Mouse (Mus musculus) limb, embryonic 14.5 days (tissue): Measurements from ENCODE around the gene Spen. TPM values are rescaled to one million over a fixed set of nuclear protein-coding genes. Genes with fewer than 3 reads are reported as not detected.

Experiments used
- ATAC-seq: fragments of 200-750 bp; cut with Nextera tagmentation; 2 replicates; pipeline ENCODE4 v1.8.0; 2017; ENCODE audit warnings: low read depth, moderate number of reproducible peaks, moderate TSS enrichment; ENCODE audit not compliant: low FRiP score
- DNase-seq: peaks from one replicate; pipeline ENCODE4 v3.0.0-alpha.2; 2015; ENCODE audit warnings: low spot score
- H3K27ac ChIP-seq: fragments of 300-500 bp; sonication (generic); replicated peaks from 2 replicates; pipeline ENCODE4 v1.5.1; 2014; ENCODE audit warnings: low read depth, mild to moderate bottlenecking, low read length, moderate library complexity, mixed read lengths
- H3K27me3 ChIP-seq: fragments of 300-500 bp; sonication (generic); 2 replicates; pipeline ENCODE4 v1.6.1; 2014; ENCODE audit warnings: low read length, mixed read lengths; ENCODE audit not compliant: control insufficient read depth, insufficient read depth
- H3K36me3 ChIP-seq: fragments of 300-500 bp; sonication (generic); 2 replicates; pipeline ENCODE4 v1.6.1; 2014; ENCODE audit warnings: mild to moderate bottlenecking, low read length, moderate library complexity, mixed read lengths; ENCODE audit not compliant: control insufficient read depth, insufficient read depth
- H3K4me1 ChIP-seq: fragments of 300-500 bp; sonication (generic); 2 replicates; pipeline ENCODE4 v1.6.1; 2014; ENCODE audit warnings: antibody characterized with exemption, low read length, mixed read lengths; ENCODE audit not compliant: control insufficient read depth, insufficient read depth
- H3K4me2 ChIP-seq: fragments of 300-500 bp; sonication (generic); replicated peaks from 2 replicates; pipeline ENCODE4 v1.6.1; 2014; ENCODE audit warnings: low read depth, mild to moderate bottlenecking, low read length, moderate library complexity; ENCODE audit not compliant: severe bottlenecking
- H3K4me3 ChIP-seq: fragments of 300-500 bp; sonication (generic); replicated peaks from 2 replicates; pipeline ENCODE4 v1.5.1; 2014; ENCODE audit warnings: low read length
- H3K9ac ChIP-seq: fragments of 300-500 bp; sonication (generic); 2 replicates; pipeline ENCODE4 v1.6.1; 2014; ENCODE audit warnings: mild to moderate bottlenecking, low read depth, low read length, moderate library complexity; ENCODE audit not compliant: severe bottlenecking
- H3K9me3 ChIP-seq: fragments of 300-500 bp; sonication (generic); 2 replicates; pipeline ENCODE4 v1.6.1; 2016; ENCODE audit warnings: low read length; ENCODE audit not compliant: control insufficient read depth
- POLR2A ChIP-seq: fragments of 200-500 bp; IDR thresholded peaks from 2 replicates; pipeline ENCODE4 v1.8.0; 2012; ENCODE audit warnings: inconsistent platforms, mild to moderate bottlenecking, moderate library complexity, borderline replicate concordance; ENCODE audit not compliant: insufficient read depth, insufficient read length; ENCODE audit errors: extremely low read depth
- WGBS: fragments of 180-500 bp; shearing (Covaris S2); extraction: QIAGEN DNeasy Blood & Tissue Kit; methylation state at CpG from one replicate; pipeline ENCODE4 v1.1.7; 2014; 5-methylcytosine and 5-hydroxymethylcytosine counted together
- polyA plus RNA-seq, 2 experiments: library from polyadenylated mRNA; depleted of rRNA in 1 of 2; stranded (reverse) in 1 of 2; unstranded in 1 of 2; fragments of >200 nt; fragmentation: Nextera tagmentation in 1 of 2; extraction: Ambion mirVana in 1 of 2; gene quantifications; 2 replicates each; pipeline versions ENCODE4 v1.2.1 to v1.2.3; 2012 to 2014

Spen gene
- polyA plus RNA-seq, 2 experiments, result 13.1 to 15.9 TPM

DNA sequence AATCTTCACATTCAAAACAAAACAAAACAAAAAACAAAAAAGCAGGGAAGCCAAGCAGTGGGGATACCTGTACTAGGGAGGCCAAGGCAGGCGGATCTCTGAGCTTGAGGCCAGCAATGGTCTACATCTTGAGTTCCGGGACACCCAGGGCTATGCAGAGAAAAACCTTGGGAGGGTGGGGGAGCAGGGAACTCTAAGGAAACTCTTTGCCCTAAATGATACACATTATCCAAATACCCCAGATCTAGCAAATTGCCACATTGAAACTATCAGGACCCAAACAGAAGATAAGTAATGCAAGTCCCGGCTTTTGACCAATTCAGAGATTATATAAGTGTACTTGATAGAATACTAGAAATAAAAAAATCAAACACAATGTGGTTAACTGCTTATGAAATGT is 5.2 kb upstream of the Spen start:
- ATAC-seq, result no peak
- 80% methylated on average over 3 of the region's 3 CpGs for WGBS
- no peak overlapping the region for H3K9ac ChIP-seq
- H3K9me3 ChIP-seq, result no peaks in the 10 kb centered on the region
- H3K27ac ChIP-seq, result no peak overlapping the region
- no peaks in the 10 kb centered on the region for H3K36me3 ChIP-seq
- peaks cover 13% of the 10 kb centered on the region for H3K4me1 ChIP-seq
- no peak overlapping the region for H3K4me2 ChIP-seq
- H3K27me3 ChIP-seq, result no peaks in the 10 kb centered on the region
- H3K4me3 ChIP-seq, result no peak overlapping the region
- no peak for TF ChIP-seq POLR2A
- no peak for DNase-seq

DNA sequence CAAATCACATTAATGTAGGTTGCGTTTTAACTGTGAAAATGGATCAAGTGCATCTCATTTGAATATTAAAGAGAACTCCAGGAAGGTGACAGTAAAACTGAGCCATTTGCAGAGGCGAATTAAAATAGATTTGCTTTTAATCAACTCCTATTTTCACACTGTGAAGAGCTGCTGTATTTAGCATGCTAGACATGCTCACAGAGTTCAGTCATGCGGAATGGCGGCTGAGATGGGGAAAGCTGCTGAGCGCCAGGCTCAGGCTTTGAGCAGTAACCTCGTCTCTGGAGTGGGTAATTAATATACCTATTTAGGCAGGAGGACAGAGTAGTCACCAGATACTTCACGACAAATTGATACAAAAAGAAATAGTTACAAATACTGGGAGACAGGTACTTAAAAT is 3.5 kb upstream of the Spen start:
- Histone ChIP-seq H3K4me3 (no peak overlapping the region), H3K27me3 (no peaks in the 10 kb centered on the region), H3K36me3 (no peaks in the 10 kb centered on the region), H3K9ac (no peak overlapping the region), H3K27ac (no peak overlapping the region), H3K4me2 (no peak overlapping the region), H3K4me1 (peaks cover 3% of the 10 kb centered on the region), H3K9me3 (no peaks in the 10 kb centered on the region)
- DNase-seq (no peak), ATAC-seq (no peak)
- 50% methylated on average over 7 of the region's 7 CpGs for WGBS
- no peak for TF ChIP-seq POLR2A

DNA sequence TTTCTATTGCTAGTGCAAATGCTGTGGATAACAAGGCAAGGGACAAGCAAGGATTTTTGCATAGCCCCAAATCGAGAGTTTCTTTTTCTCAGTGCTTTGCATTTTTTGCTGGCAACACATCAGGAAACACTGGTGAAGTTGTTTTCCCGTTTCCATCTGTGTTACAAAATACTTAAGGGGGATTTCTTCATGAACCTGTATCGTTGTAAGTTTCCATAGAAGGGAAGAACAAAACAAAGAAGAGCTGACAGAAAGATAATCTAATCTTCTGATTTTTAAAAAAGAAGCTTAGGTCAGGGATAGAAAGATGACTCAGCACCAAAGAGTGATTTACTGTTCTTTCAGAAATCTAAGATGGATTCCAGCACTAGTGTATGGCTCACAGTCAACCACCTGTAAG is 2.4 kb upstream of the Spen start:
- WGBS, result 63% methylated on average over 3 of the region's 3 CpGs
- TF ChIP-seq POLR2A, result no peak

DNA sequence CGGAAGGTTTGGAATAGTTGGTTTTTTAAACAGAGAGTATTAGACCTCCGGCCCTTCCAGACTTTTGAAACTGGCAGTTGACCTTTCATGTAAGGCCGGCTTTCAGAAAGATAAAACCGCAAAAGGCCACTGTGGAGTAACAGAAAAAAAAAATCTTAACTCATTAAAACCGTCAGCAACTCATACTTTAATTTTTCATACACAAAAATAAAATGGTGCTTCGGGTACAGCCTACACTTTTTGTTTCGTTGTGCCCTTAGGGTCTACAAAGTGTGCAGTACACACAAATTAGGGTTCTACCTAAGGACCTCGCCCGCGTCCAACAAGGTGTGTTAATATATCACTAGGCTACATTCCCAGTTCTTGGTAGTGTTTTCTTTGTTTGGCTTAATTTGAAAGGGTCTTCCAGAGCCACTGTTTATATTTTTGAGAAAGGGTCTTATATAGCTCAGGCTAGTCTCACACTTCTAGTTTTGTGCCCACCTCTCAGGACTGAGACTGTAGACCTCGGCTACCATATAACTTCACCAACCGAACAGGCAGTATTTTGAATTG is 893 bp upstream of the Spen start:
- no peak for ATAC-seq
- no peak for TF ChIP-seq POLR2A
- peak overlapping the region; percentile 74 for H3K9ac ChIP-seq
- DNase-seq, result no peak
- peak overlapping the region; percentile 97 for H3K27ac ChIP-seq
- H3K27me3 ChIP-seq, result no peaks in the 10 kb centered on the region
- H3K4me3 ChIP-seq, result peak overlapping the region; percentile 93
- WGBS, result 40% methylated on average over 12 of the region's 12 CpGs
- H3K4me2 ChIP-seq, result peak overlapping the region; percentile 67
- peaks cover 10% of the 10 kb centered on the region; the same call in 1 of the 2 replicates for H3K4me1 ChIP-seq
- H3K36me3 ChIP-seq, result no peaks in the 10 kb centered on the region
- H3K9me3 ChIP-seq, result no peaks in the 10 kb centered on the region

More for the DNA sequence above, 2.4 kb upstream of the Spen start:
- Histone ChIP-seq H3K36me3 (no peaks in the 10 kb centered on the region), H3K4me3 (no peak overlapping the region), H3K27ac (no peak overlapping the region), H3K9me3 (no peaks in the 10 kb centered on the region), H3K9ac (no peak overlapping the region), H3K27me3 (no peaks in the 10 kb centered on the region), H3K4me1 (peaks cover 3% of the 10 kb centered on the region), H3K4me2 (no peak overlapping the region)
- ATAC-seq (no peak), DNase-seq (no peak)

DNA sequence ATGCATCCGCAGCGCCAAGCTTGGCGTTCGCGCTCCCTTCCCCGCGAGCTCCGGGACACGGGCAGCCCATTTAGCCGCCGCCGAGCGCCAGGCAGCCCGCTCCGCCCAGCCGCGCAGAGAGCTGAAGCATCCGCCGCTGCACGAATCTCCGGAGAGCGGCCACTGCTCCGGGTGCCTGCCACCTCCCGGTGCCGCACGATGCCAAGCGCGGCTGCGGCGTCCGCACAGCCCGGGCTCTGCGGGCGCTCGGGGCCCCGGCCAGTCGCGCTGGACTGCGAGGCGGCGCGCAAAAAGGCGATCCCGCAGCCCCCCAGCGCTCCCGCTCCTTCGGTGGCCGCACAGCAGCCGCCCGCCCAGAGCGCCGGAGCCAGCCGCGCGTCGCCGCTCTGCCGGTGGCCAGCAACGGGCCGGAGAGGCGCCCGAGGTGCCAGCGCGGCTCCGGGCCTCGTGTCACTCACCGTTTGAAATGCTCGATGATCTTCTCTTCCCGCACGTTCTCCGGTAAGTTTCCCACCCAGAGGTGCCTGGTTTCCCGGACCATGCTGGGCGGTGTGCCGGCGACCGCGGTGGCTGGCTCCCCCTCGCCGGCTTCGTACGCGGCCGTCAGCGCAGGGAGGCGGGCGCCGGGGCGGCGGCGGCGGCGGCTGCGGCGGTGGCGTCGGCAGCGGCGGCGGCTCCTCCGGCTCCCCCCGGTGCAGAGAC is 540 bp downstream of the Spen start:
- TF ChIP-seq POLR2A, result no peak
- H3K4me2 ChIP-seq, result peak overlapping the region; percentile 86
- peaks cover 10% of the 10 kb centered on the region; the same call in 1 of the 2 replicates for H3K4me1 ChIP-seq
- ATAC-seq (peak; percentile 19), DNase-seq (no peak)
- under 1% methylated on average over 64 of the region's 101 CpGs for WGBS
- peak overlapping the region; percentile 93 for H3K4me3 ChIP-seq
- H3K9me3 ChIP-seq, result no peaks in the 10 kb centered on the region
- no peaks in the 10 kb centered on the region for H3K36me3 ChIP-seq
- no peaks in the 10 kb centered on the region for H3K27me3 ChIP-seq
- peak overlapping the region; percentile 97 for H3K27ac ChIP-seq
- peak overlapping the region; percentile 89 for H3K9ac ChIP-seq
